ENCODE assay signal across 26 mouse cellular contexts in the genomic region with DNA sequence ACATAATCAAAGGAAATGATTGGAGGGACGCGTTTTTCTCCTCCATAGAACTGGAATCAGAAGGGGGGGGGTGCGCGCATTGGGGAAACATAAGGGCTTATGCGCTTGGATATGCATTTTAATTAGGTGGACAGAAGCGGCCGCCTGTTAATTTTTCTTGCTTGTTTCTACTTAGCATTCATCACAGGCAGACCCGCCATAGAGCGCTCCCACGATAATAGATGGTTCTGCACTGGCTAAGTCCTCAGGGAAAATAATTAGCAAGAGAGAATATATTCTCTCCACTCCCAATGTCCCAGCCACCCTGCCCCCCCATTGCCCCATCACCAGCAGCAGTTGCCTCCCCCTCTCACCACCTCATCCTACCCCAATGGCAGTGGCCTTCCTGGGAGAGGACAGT. TPM values are rescaled to one million over a fixed set of nuclear protein-coding genes. Genes with fewer than 3 reads are reported as not detected.
A peak's percentile ranks its signal among the peaks of the same experiment; 100 is the strongest.
DNase-seq lines count a peak whose midpoint lies in the region; ATAC-seq and TF ChIP-seq lines count a peak whose summit lies in the region.
"Had no signal": no experiment of that assay in that cellular context is flagged by ENCODE, and none has a peak within 500 bp of the region (broad histone marks: within the 10 kb centered on the region; RNA-seq: fewer than 3 reads in every experiment).

No protein-coding gene starts in this region.

- TF ChIP-seq CTCF in forebrain, postnatal 0 days (IDR thresholded peaks at IDR 0.05; ENCODE audit: low read depth): no peak
- TF ChIP-seq CTCF in hindbrain, postnatal 0 days (IDR thresholded peaks at IDR 0.05; ENCODE audit: low read depth): no peak

- no peaks in the 10 kb centered on the region for H3K9me3 ChIP-seq in forebrain, embryonic 11.5 days (ENCODE audit: control insufficient read depth, low read length)
- no peaks in the 10 kb centered on the region for H3K9me3 ChIP-seq in forebrain, embryonic 10.5 days
- no peaks in the 10 kb centered on the region for H3K9me3 ChIP-seq in neural tube, embryonic 11.5 days (ENCODE audit: control insufficient read depth, low read length)
- no peaks in the 10 kb centered on the region for H3K9me3 ChIP-seq in neural tube, embryonic 15.5 days (replicated peaks)
- no peaks in the 10 kb centered on the region for H3K9me3 ChIP-seq in forebrain, postnatal 0 days (ENCODE audit: low read length)
- no peaks in the 10 kb centered on the region for H3K9me3 ChIP-seq in hindbrain, postnatal 0 days (ENCODE audit: low read length)
- H3K9me3 ChIP-seq: embryonic facial prominence, embryonic 15.5 days; heart, embryonic 12.5 days; limb, embryonic 10.5 days; liver, embryonic 15.5 days; lung, embryonic 15.5 days; megakaryocyte, embryonic 14.5 days; stomach, embryonic 15.5 days had no signal

- peak; percentile 69 for ATAC-seq in forebrain, embryonic 11.5 days (replicated peaks; ENCODE audit: low FRiP score)
- ATAC-seq in neural tube, embryonic 11.5 days (ENCODE audit: insufficient read depth, low FRiP score, low TSS enrichment): no peak
- no peak for ATAC-seq in neural tube, embryonic 15.5 days (ENCODE audit: low FRiP score)
- 0 out of 2 replicates have a peak, but pooled peaks have one; percentile 27 for ATAC-seq in forebrain, postnatal 0 days
- no peak for ATAC-seq in hindbrain, postnatal 0 days
- no peak for ATAC-seq in inflammation-experienced regulatory T-cells, adult 6 months
- ATAC-seq: activated CD4-positive, CD25-positive, alpha-beta regulatory T cell, adult 4 months had no signal

- peak; percentile 59 for DNase-seq in forebrain, embryonic 11.5 days (ENCODE audit: low spot score)
- DNase-seq in forebrain, embryonic 10.5 days (ENCODE audit: extremely low spot score, low spot score): no peak
- peak; percentile 34 for DNase-seq in neural tube, embryonic 11.5 days (ENCODE audit: low spot score)
- DNase-seq in forebrain, postnatal 0 days: no peak
- peak; percentile 31 for DNase-seq in hindbrain, postnatal 0 days (ENCODE audit: low spot score)
- DNase-seq in heart, postnatal 36 days: no peak
- DNase-seq: adrenal gland, postnatal 10 days; cerebellum, adult 2 months; gastrocnemius, postnatal 25 days; heart, adult 18-20 months; heart, postnatal 10 days; kidney, adult 2 months; liver; lung, postnatal 36 days; thymus, postnatal 25 days had no signal

- H3K27me3 ChIP-seq in forebrain, embryonic 11.5 days (ENCODE audit: control insufficient read depth, insufficient read depth, low read length): no peaks in the 10 kb centered on the region
- peaks cover 16% of the 10 kb centered on the region for H3K27me3 ChIP-seq in forebrain, embryonic 10.5 days (ENCODE audit: poor library complexity, severe bottlenecking)
- no peaks in the 10 kb centered on the region for H3K27me3 ChIP-seq in neural tube, embryonic 11.5 days (ENCODE audit: control insufficient read depth, insufficient read depth, low read length)
- H3K27me3 ChIP-seq in neural tube, embryonic 15.5 days (replicated peaks): no peaks in the 10 kb centered on the region
- H3K27me3 ChIP-seq in forebrain, postnatal 0 days (ENCODE audit: insufficient read depth, low read length): no peaks in the 10 kb centered on the region
- no peaks in the 10 kb centered on the region for H3K27me3 ChIP-seq in hindbrain, postnatal 0 days (ENCODE audit: insufficient read depth, low read length)
- H3K27me3 ChIP-seq: embryonic facial prominence, embryonic 15.5 days; heart, embryonic 12.5 days; lung, embryonic 15.5 days; stomach, embryonic 15.5 days had no signal

- H3K27ac ChIP-seq in forebrain, embryonic 11.5 days (ENCODE audit: low read depth, low read length): no peak overlapping the region
- no peak overlapping the region; the same call in 1 of the 2 replicates for H3K27ac ChIP-seq in forebrain, embryonic 10.5 days
- no peak overlapping the region for H3K27ac ChIP-seq in neural tube, embryonic 11.5 days (ENCODE audit: low read depth, low read length)
- H3K27ac ChIP-seq in neural tube, embryonic 15.5 days (replicated peaks): no peak overlapping the region
- H3K27ac ChIP-seq in forebrain, postnatal 0 days (ENCODE audit: low read depth, low read length): no peak overlapping the region
- no peak overlapping the region for H3K27ac ChIP-seq in hindbrain, postnatal 0 days
- H3K27ac ChIP-seq: embryonic facial prominence, embryonic 15.5 days; kidney, postnatal 0 days; limb, embryonic 10.5 days; liver, embryonic 15.5 days; lung, embryonic 15.5 days; stomach, embryonic 15.5 days had no signal

- 48% methylated on average over 10 of the region's 10 CpGs for WGBS in forebrain, embryonic 11.5 days
- WGBS in forebrain, embryonic 10.5 days: 73% methylated on average over 10 of the region's 10 CpGs
- 74% methylated on average over 10 of the region's 10 CpGs for WGBS in neural tube, embryonic 11.5 days
- WGBS in neural tube, embryonic 15.5 days: 39% methylated on average over 10 of the region's 10 CpGs
- WGBS in forebrain, postnatal 0 days: 10% methylated on average over 10 of the region's 10 CpGs
- WGBS in hindbrain, postnatal 0 days: 33% methylated on average over 10 of the region's 10 CpGs

- H3K4me3 ChIP-seq in forebrain, embryonic 11.5 days (ENCODE audit: low read depth, low read length): no peak overlapping the region
- no peak overlapping the region for H3K4me3 ChIP-seq in forebrain, embryonic 10.5 days
- H3K4me3 ChIP-seq in neural tube, embryonic 11.5 days (ENCODE audit: low read depth, low read length): no peak overlapping the region
- H3K4me3 ChIP-seq in neural tube, embryonic 15.5 days (replicated peaks): no peak overlapping the region
- no peak overlapping the region for H3K4me3 ChIP-seq in forebrain, postnatal 0 days (ENCODE audit: low read depth, low read length)
- H3K4me3 ChIP-seq in hindbrain, postnatal 0 days (ENCODE audit: low read length): no peak overlapping the region
- H3K4me3 ChIP-seq: embryonic facial prominence, embryonic 15.5 days; heart, embryonic 12.5 days; limb, embryonic 10.5 days; liver, embryonic 15.5 days; lung, embryonic 15.5 days; megakaryocyte, embryonic 14.5 days; stomach, embryonic 15.5 days had no signal

- H3K9ac ChIP-seq in forebrain, embryonic 11.5 days (ENCODE audit: low read length): no peak overlapping the region
- no peak overlapping the region for H3K9ac ChIP-seq in neural tube, embryonic 11.5 days (ENCODE audit: low read length)
- H3K9ac ChIP-seq in neural tube, embryonic 15.5 days (replicated peaks): no peak overlapping the region
- H3K9ac ChIP-seq in forebrain, postnatal 0 days: no peak overlapping the region
- no peak overlapping the region for H3K9ac ChIP-seq in hindbrain, postnatal 0 days (replicated peaks; ENCODE audit: low read length)
- H3K9ac ChIP-seq: embryonic facial prominence, embryonic 15.5 days; heart, embryonic 12.5 days; liver, embryonic 15.5 days; lung, embryonic 15.5 days; stomach, embryonic 15.5 days had no signal

- no peaks in the 10 kb centered on the region for H3K36me3 ChIP-seq in forebrain, embryonic 11.5 days (ENCODE audit: control insufficient read depth, insufficient read depth, low read length)
- H3K36me3 ChIP-seq in forebrain, embryonic 10.5 days (replicated peaks): no peaks in the 10 kb centered on the region
- no peaks in the 10 kb centered on the region for H3K36me3 ChIP-seq in neural tube, embryonic 11.5 days (ENCODE audit: control insufficient read depth, insufficient read depth, low read length)
- no peaks in the 10 kb centered on the region for H3K36me3 ChIP-seq in neural tube, embryonic 15.5 days
- H3K36me3 ChIP-seq in forebrain, postnatal 0 days (ENCODE audit: insufficient read depth): no peaks in the 10 kb centered on the region
- no peaks in the 10 kb centered on the region for H3K36me3 ChIP-seq in hindbrain, postnatal 0 days (ENCODE audit: insufficient read depth, low read length)
- H3K36me3 ChIP-seq: embryonic facial prominence, embryonic 15.5 days; limb, embryonic 10.5 days; liver, embryonic 15.5 days; lung, embryonic 15.5 days; stomach, embryonic 15.5 days had no signal

- H3K4me1 ChIP-seq in forebrain, embryonic 11.5 days (replicated peaks; ENCODE audit: control insufficient read depth, insufficient read depth, low read length): no peaks in the 10 kb centered on the region
- H3K4me1 ChIP-seq in forebrain, embryonic 10.5 days: peaks cover 28% of the 10 kb centered on the region
- no peaks in the 10 kb centered on the region for H3K4me1 ChIP-seq in neural tube, embryonic 11.5 days (ENCODE audit: control insufficient read depth, insufficient read depth, low read length)
- H3K4me1 ChIP-seq in neural tube, embryonic 15.5 days: peaks cover 30% of the 10 kb centered on the region
- no peaks in the 10 kb centered on the region; the same call in 1 of the 2 replicates for H3K4me1 ChIP-seq in forebrain, postnatal 0 days (ENCODE audit: insufficient read depth)
- H3K4me1 ChIP-seq in hindbrain, postnatal 0 days (ENCODE audit: insufficient read depth, low read length): peaks cover 10% of the 10 kb centered on the region; the same call in 1 of the 2 replicates
- H3K4me1 ChIP-seq: embryonic facial prominence, embryonic 15.5 days; lung, embryonic 15.5 days; stomach, embryonic 15.5 days had no signal

- H3K4me2 ChIP-seq in forebrain, embryonic 11.5 days (ENCODE audit: low read depth, low read length, severe bottlenecking): no peak overlapping the region
- H3K4me2 ChIP-seq in neural tube, embryonic 11.5 days (ENCODE audit: low read depth): no peak overlapping the region
- no peak overlapping the region for H3K4me2 ChIP-seq in neural tube, embryonic 15.5 days
- no peak overlapping the region for H3K4me2 ChIP-seq in forebrain, postnatal 0 days (ENCODE audit: low read depth)
- peak overlapping the region; percentile 10; the same call in 1 of the 2 replicates for H3K4me2 ChIP-seq in hindbrain, postnatal 0 days (ENCODE audit: low read depth, low read length)
- H3K4me2 ChIP-seq: embryonic facial prominence, embryonic 15.5 days; heart, embryonic 12.5 days; liver, embryonic 15.5 days; lung, embryonic 15.5 days; stomach, embryonic 15.5 days had no signal

- intact Hi-C loops in heart, postnatal 36 days (cut with DNase I): no loop called here

RNA-seq across cellular contexts. Expression of gene Dpf3, which starts 11.2 kb away (rescaled TPM):
- 4.4 and 4.6 TPM in 2 replicates for polyA plus RNA-seq in forebrain, embryonic 11.5 days (2014; fragmentation: Nextera tagmentation; extraction: Ambion mirVana)
- polyA plus RNA-seq in forebrain, embryonic 10.5 days (2016; fragmentation: Nextera tagmentation; extraction: Ambion mirVana): 1.2 and 2.2 TPM in 2 replicates
- polyA plus RNA-seq in neural tube, embryonic 11.5 days (2014; fragmentation: Nextera tagmentation; extraction: Ambion mirVana): 10.8 and 11.0 TPM in 2 replicates
- polyA plus RNA-seq in neural tube, embryonic 15.5 days (2015; fragmentation: Nextera tagmentation; extraction: Ambion mirVana): 14.0 and 15.5 TPM in 2 replicates
- total RNA-seq in forebrain, postnatal 0 days (2014; rRNA removed): 11.4 and 15.3 TPM in 2 replicates
- 4.9 and 8.1 TPM in 2 replicates for polyA plus RNA-seq in forebrain, postnatal 0 days (2015; fragmentation: Nextera tagmentation; extraction: Ambion mirVana)
- total RNA-seq in hindbrain, postnatal 0 days (2014; rRNA removed): 35.8 and 38.9 TPM in 2 replicates
- polyA plus RNA-seq in hindbrain, postnatal 0 days (2015; fragmentation: Nextera tagmentation; extraction: Ambion mirVana): 16.0 and 19.8 TPM in 2 replicates
- polyA plus RNA-seq in inflammation-experienced regulatory T-cells, adult 6 months (2017; shearing (Covaris generic)): under 1 TPM in 1 of 3 experiments, not detected in 2; 0.40 TPM
- total RNA-seq in heart, postnatal 36 days (2021): 10 to 100 TPM; 16.3 to 22.3 TPM

RNA-seq across cellular contexts. Expression of gene Dcaf4, which starts 44.0 kb away (rescaled TPM):
- 24.4 and 26.7 TPM in 2 replicates for polyA plus RNA-seq in forebrain, embryonic 11.5 days (2014; fragmentation: Nextera tagmentation; extraction: Ambion mirVana)
- polyA plus RNA-seq in forebrain, embryonic 10.5 days (2016; fragmentation: Nextera tagmentation; extraction: Ambion mirVana): 24.1 and 25.2 TPM in 2 replicates
- polyA plus RNA-seq in neural tube, embryonic 11.5 days (2014; fragmentation: Nextera tagmentation; extraction: Ambion mirVana): 24.0 and 25.3 TPM in 2 replicates
- polyA plus RNA-seq in neural tube, embryonic 15.5 days (2015; fragmentation: Nextera tagmentation; extraction: Ambion mirVana): 45.8 and 46.1 TPM in 2 replicates
- total RNA-seq in forebrain, postnatal 0 days (2014; rRNA removed): 45.3 and 49.7 TPM in 2 replicates
- 42.4 and 42.7 TPM in 2 replicates for polyA plus RNA-seq in forebrain, postnatal 0 days (2015; fragmentation: Nextera tagmentation; extraction: Ambion mirVana)
- total RNA-seq in hindbrain, postnatal 0 days (2014; rRNA removed): 45.0 and 55.6 TPM in 2 replicates
- 34.5 and 36.9 TPM in 2 replicates for polyA plus RNA-seq in hindbrain, postnatal 0 days (2015; fragmentation: Nextera tagmentation; extraction: Ambion mirVana)
- 10 to 100 TPM; 16.4 to 30.7 (median 21.4) TPM for polyA plus RNA-seq in inflammation-experienced regulatory T-cells, adult 6 months (2017; shearing (Covaris generic))
- total RNA-seq in heart, postnatal 36 days (2021): 10 to 100 TPM; 14.8 to 17.7 TPM

Comparison
In these comparisons a context has a peak if more than half of its experiments do, and no peak if none do; other contexts are left out.
1. DNase-seq: peak in forebrain, embryonic 11.5 days (single experiment), neural tube, embryonic 11.5 days (single experiment) and hindbrain, postnatal 0 days (single experiment); none in forebrain, embryonic 10.5 days (single experiment), forebrain, postnatal 0 days (single experiment) and heart, postnatal 36 days (0 of 2).
2. ATAC-seq: peak in forebrain, embryonic 11.5 days (single experiment) and forebrain, postnatal 0 days (single experiment); none in neural tube, embryonic 11.5 days (single experiment), neural tube, embryonic 15.5 days (single experiment), hindbrain, postnatal 0 days (single experiment) and inflammation-experienced regulatory T-cells, adult 6 months (single experiment).